Mouse (Mus musculus) macrophage (primary cell): ENCODE data around the gene Cmc2. TPM values are rescaled to one million over a fixed set of nuclear protein-coding genes. Genes with fewer than 3 reads are reported as not detected.

Experiments
- H3K27ac ChIP-seq: fragments of 350-480 bp; formaldehyde crosslinking; 2 replicates; pipeline ENCODE4 v1.9.0; 2021
- H3K36me3 ChIP-seq: fragments of 350-480 bp; formaldehyde crosslinking; 2 replicates; pipeline ENCODE4 v1.9.0; 2021; ENCODE audit errors: inconsistent target
- H3K4me3 ChIP-seq: fragments of 350-480 bp; formaldehyde crosslinking; 2 replicates; pipeline ENCODE4 v1.9.0; 2021; ENCODE audit errors: inconsistent target
- H3K79me2 ChIP-seq: fragments of 350-480 bp; formaldehyde crosslinking; 2 replicates; pipeline ENCODE4 v1.9.0; 2021; ENCODE audit errors: inconsistent target
- WGBS: methylation state at CpG from one replicate; pipeline ENCODE4 v1.1.7; 2026; ENCODE audit warnings: inconsistent platforms; ENCODE audit not compliant: missing documents; 5-methylcytosine and 5-hydroxymethylcytosine counted together
- polyA plus RNA-seq: library from polyadenylated mRNA; stranded (reverse); fragments of 250-400 nt; gene quantifications from 3 replicates; pipeline ENCODE4 v1.2.4, GENCODE M21; 2018; ENCODE audit warnings: inconsistent platforms

Cmc2 gene
- polyA plus RNA-seq, 1 experiment from 2014 or later = 7.6 TPM

DNA sequence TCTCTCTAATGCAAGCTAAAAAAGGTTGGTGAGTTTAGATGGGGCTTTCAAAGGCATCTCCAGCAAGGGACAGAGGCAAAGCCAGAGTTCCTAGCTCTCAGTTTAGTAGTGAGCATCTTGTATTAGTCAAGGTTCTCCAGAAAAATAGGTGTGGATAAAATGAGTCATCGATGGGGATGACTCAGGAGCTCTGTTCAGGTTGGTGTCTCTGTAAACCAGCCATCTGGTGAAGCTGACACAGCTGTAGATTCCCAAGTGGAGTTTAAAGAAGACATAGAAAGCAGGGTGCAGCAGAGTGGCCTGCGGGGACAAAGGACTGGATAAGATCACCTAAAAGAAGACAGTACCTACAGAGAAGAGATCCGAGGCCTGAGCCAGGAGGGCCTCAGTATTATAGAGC is 73.2 kb downstream of the Cmc2 start:
- Histone ChIP-seq H3K36me3 (no peaks in the 10 kb centered on the region), H3K79me2 (no peaks in the 10 kb centered on the region), H3K27ac (no peak overlapping the region), H3K4me3 (no peak overlapping the region)
- WGBS = 89% methylated on average over 3 of the region's 3 CpGs

- no peak overlapping the region for H3K27ac ChIP-seq
- WGBS = 90% methylated on average over 6 of the region's 6 CpGs
Observed at GRCm38 (mm10) chr8:116842678-116843077, 78.6 kb downstream of the Cmc2 start.

More at GRCm38 (mm10) chr8:116842678-116843077, 78.6 kb downstream of the Cmc2 start:
- no peak overlapping the region for H3K4me3 ChIP-seq
- H3K36me3 ChIP-seq = no peaks in the 10 kb centered on the region
- H3K79me2 ChIP-seq = no peaks in the 10 kb centered on the region

Other genes with a start within 250 kb of the Cmc2 start
- 1.4 to 4.3 TPM (median 2.3 TPM) in 3 replicates for gene Cdyl2, start 188.5 kb downstream of the Cmc2 start, polyA plus RNA-seq
- 2.0 to 6.7 TPM (median 4.5 TPM) in 3 replicates for gene Cenpn, start 275 bp upstream of the Cmc2 start, polyA plus RNA-seq
- 13.1 to 14.3 TPM (median 13.5 TPM) in 3 replicates for gene Atmin, start 21.9 kb upstream of the Cmc2 start, polyA plus RNA-seq
- 0.57 to 1.3 TPM (median 0.98 TPM) in 3 replicates for gene 1700030J22Rik, start 57.5 kb upstream of the Cmc2 start, polyA plus RNA-seq
- gene Gcsh, start 72.1 kb upstream of the Cmc2 start, polyA plus RNA-seq = 26.8 to 67.0 TPM (median 34.5 TPM) in 3 replicates
- 0.11 to 0.34 TPM (median 0.20 TPM) in 3 replicates for gene Pkd1l2, start 161.0 kb upstream of the Cmc2 start, polyA plus RNA-seq
- gene Bco1, start 174.4 kb upstream of the Cmc2 start, polyA plus RNA-seq = not detected in 3 replicates
- 3.9 to 4.5 TPM (median 4.4 TPM) in 3 replicates for gene Gan, start 236.7 kb upstream of the Cmc2 start, polyA plus RNA-seq